In genomic region chr7:111029046-111029553, GRCm38 (mm10) we compare ENCODE assay signal across 8 mouse cellular contexts. TPM values are rescaled to one million over a fixed set of nuclear protein-coding genes. Genes with fewer than 3 reads are reported as not detected.
A peak's percentile ranks its signal among the peaks of the same experiment; 100 is the strongest.
DNase-seq lines count a peak whose midpoint lies in the region; ATAC-seq and TF ChIP-seq lines count a peak whose summit lies in the region.

No protein-coding gene starts in this region.

- H3K27me3 ChIP-seq in cerebellum, adult 2 months (ENCODE audit: control insufficient read depth, insufficient read depth, low read length): no peaks in the 10 kb centered on the region
- H3K27me3 ChIP-seq in liver, embryonic 11.5 days (replicated peaks; ENCODE audit: control insufficient read depth, insufficient read depth, low read length): no peaks in the 10 kb centered on the region

- no peak for TF ChIP-seq POLR2A in cerebellum, adult 2 months (IDR thresholded peaks at IDR 0.05; ENCODE audit: borderline replicate concordance, insufficient read depth, low read length)
- TF ChIP-seq POLR2A in olfactory bulb, adult 2 months (IDR thresholded peaks at IDR 0.05; ENCODE audit: insufficient read depth, low read depth, low read length): no peak

- H3K36me3 ChIP-seq in liver, embryonic 11.5 days (ENCODE audit: control insufficient read depth, insufficient read depth, low read length): peaks cover 5% of the 10 kb centered on the region; the same call in 1 of the 2 replicates

- no peak for TF ChIP-seq CTCF in cerebellum, adult 2 months (IDR thresholded peaks at IDR 0.05; ENCODE audit: borderline replicate concordance, insufficient read depth, low read depth, low read length)
- TF ChIP-seq CTCF in olfactory bulb, adult 2 months (IDR thresholded peaks at IDR 0.05; ENCODE audit: insufficient read depth, low read depth, low read length): no peak

- ATAC-seq in liver, embryonic 11.5 days (replicated peaks; ENCODE audit: low FRiP score): peak; percentile 13

- H3K27ac ChIP-seq in cerebellum, adult 2 months (ENCODE audit: insufficient read depth, low read length): no peak overlapping the region
- H3K27ac ChIP-seq in liver, embryonic 11.5 days (ENCODE audit: low read depth, low read length): peak overlapping the region; percentile 96
- H3K27ac ChIP-seq in olfactory bulb, adult 2 months (ENCODE audit: insufficient read depth, low read depth, low read length): peak overlapping the region; percentile 90; the same call in 1 of the 2 replicates

- H3K4me2 ChIP-seq in liver, embryonic 11.5 days: peak overlapping the region; percentile 90

- no peak for DNase-seq in cerebellum, adult 2 months
- no peak for DNase-seq in cerebellum, postnatal 4 days (ENCODE audit: low spot score in 2 of 2)
- peak; percentile 60 for DNase-seq in thymus, postnatal 14 days
- DNase-seq in thymus, postnatal 25 days: no peak
- no peak for DNase-seq in liver, embryonic 11.5 days (ENCODE audit: low spot score)
- DNase-seq in adrenal gland, adult 2 months: no peak
- no peak for DNase-seq in yolk sac, embryonic 10.5 days (ENCODE audit: low spot score)

- H3K9me3 ChIP-seq in liver, embryonic 11.5 days (ENCODE audit: control insufficient read depth, low read length): no peaks in the 10 kb centered on the region

- no peaks in the 10 kb centered on the region; the same call in 1 of the 2 replicates for H3K4me1 ChIP-seq in cerebellum, adult 2 months (ENCODE audit: control insufficient read depth, insufficient read depth, low read length)
- H3K4me1 ChIP-seq in liver, embryonic 11.5 days (replicated peaks; ENCODE audit: control insufficient read depth, insufficient read depth, low read length): peaks cover 16% of the 10 kb centered on the region; the same call in 1 of the 2 replicates
- peaks cover 5% of the 10 kb centered on the region for H3K4me1 ChIP-seq in olfactory bulb, adult 2 months (ENCODE audit: control insufficient read depth, insufficient read depth, low read length)

- peak overlapping the region; percentile 96 for H3K4me3 ChIP-seq in cerebellum, adult 2 months (replicated peaks; ENCODE audit: insufficient read depth, low read depth, low read length)
- H3K4me3 ChIP-seq in liver, embryonic 11.5 days (ENCODE audit: low read depth, low read length): peak overlapping the region; percentile 94
- H3K4me3 ChIP-seq in olfactory bulb, adult 2 months (ENCODE audit: insufficient read depth, low read depth, low read length): peak overlapping the region; percentile 68

- under 1% methylated on average over 29 of the region's 29 CpGs for WGBS in cerebellum, adult 2 months
- WGBS in liver, embryonic 11.5 days: under 1% methylated on average over 29 of the region's 29 CpGs
- WGBS in olfactory bulb, adult 2 months: under 1% methylated on average over 29 of the region's 29 CpGs

- peak overlapping the region; percentile 84 for H3K9ac ChIP-seq in liver, embryonic 11.5 days (ENCODE audit: low read depth, low read length)

RNA-seq across cellular contexts. Expression of gene Ctr9, which starts 0.3 kb away (rescaled TPM):
- 33.9 and 36.2 TPM in 2 replicates for polyA plus RNA-seq in cerebellum, adult 2 months (2012; rRNA removed)
- 53.6 and 58.3 TPM in 2 replicates for polyA plus RNA-seq in liver, embryonic 11.5 days (2014; fragmentation: Nextera tagmentation; extraction: Ambion mirVana)
- not detected in 2 replicates for polyA plus RNA-seq in olfactory bulb, adult 2 months (2012; ENCODE audit: insufficient read depth, insufficient read length, low replicate concordance, missing spikeins)
- total RNA-seq in adrenal gland, adult 2 months (2021): 10 to 100 TPM; 33.7 to 52.0 TPM
- polyA plus RNA-seq in adrenal gland, adult 2 months (2012; rRNA removed): 3.2 and 3.4 TPM in 2 replicates

RNA-seq across cellular contexts. Expression of gene Mrvi1, which starts 46.8 kb away (rescaled TPM):
- polyA plus RNA-seq in cerebellum, adult 2 months (2012; rRNA removed): 2.2 and 2.7 TPM in 2 replicates
- 20.7 and 25.2 TPM in 2 replicates for polyA plus RNA-seq in liver, embryonic 11.5 days (2014; fragmentation: Nextera tagmentation; extraction: Ambion mirVana)
- polyA plus RNA-seq in olfactory bulb, adult 2 months (2012; ENCODE audit: insufficient read depth, insufficient read length, low replicate concordance, missing spikeins): not detected in 2 replicates
- total RNA-seq in adrenal gland, adult 2 months (2021): 10 to 100 TPM; 12.3 to 19.7 TPM
- 6.1 and 8.7 TPM in 2 replicates for polyA plus RNA-seq in adrenal gland, adult 2 months (2012; rRNA removed)

RNA-seq across cellular contexts. Expression of gene Eif4g2, which starts 53.7 kb away (rescaled TPM):
- polyA plus RNA-seq in cerebellum, adult 2 months (2012; rRNA removed): 282 and 290 TPM in 2 replicates
- polyA plus RNA-seq in liver, embryonic 11.5 days (2014; fragmentation: Nextera tagmentation; extraction: Ambion mirVana): 1,063 and 1,240 TPM in 2 replicates
- 716 and 831 TPM in 2 replicates for polyA plus RNA-seq in olfactory bulb, adult 2 months (2012; ENCODE audit: insufficient read depth, insufficient read length, low replicate concordance, missing spikeins)
- total RNA-seq in adrenal gland, adult 2 months (2021): 1,000 to 10,000 TPM in 1 of 2 experiments, 100 to 1,000 TPM in 1; 881 to 1,038 TPM
- polyA plus RNA-seq in adrenal gland, adult 2 months (2012; rRNA removed): 16.9 and 25.6 TPM in 2 replicates

Comparison
In these comparisons a context has a peak if more than half of its experiments do, and no peak if none do; other contexts are left out.
1. RNA of gene Eif4g2, which starts 53.7 kb away (polyA plus RNA-seq): 1,063 to 1,240 TPM in liver, embryonic 11.5 days, 716 to 831 TPM in olfactory bulb, adult 2 months and 282 to 290 TPM in cerebellum, adult 2 months; 16.9 to 25.6 TPM in adrenal gland, adult 2 months; every median in the first group is over 10 times any median in the second.
2. Peak in every context shown above with its lines, with median percentiles within 50 percentile points of each other: H3K4me3 ChIP-seq.